Comparison of ENCODE assay signal across 8 mouse cellular contexts in genomic region chr12:73786909-73787308, GRCm38 (mm10).
DNase-seq lines count a peak whose midpoint lies in the region; ATAC-seq and TF ChIP-seq lines count a peak whose summit lies in the region.

No protein-coding gene starts in this region.

- peaks cover 39% of the 10 kb centered on the region for H3K4me1 ChIP-seq in limb, embryonic 13.5 days
- H3K4me1 ChIP-seq in limb, embryonic 10.5 days: peaks cover 11% of the 10 kb centered on the region
- H3K4me1 ChIP-seq in kidney, embryonic 15.5 days: peaks cover 15% of the 10 kb centered on the region
- no peaks in the 10 kb centered on the region for H3K4me1 ChIP-seq in midbrain, embryonic 14.5 days (ENCODE audit: control insufficient read depth, insufficient read depth, low read length)

- peak; percentile 91 for ATAC-seq in limb, embryonic 13.5 days (ENCODE audit: low FRiP score, low read depth)
- peak; percentile 58; the same call in 1 of the 2 replicates for ATAC-seq in kidney, embryonic 15.5 days (replicated peaks; ENCODE audit: low FRiP score)
- ATAC-seq in midbrain, embryonic 14.5 days (ENCODE audit: low FRiP score, low TSS enrichment): no peak
- ATAC-seq in activated CD4-positive, CD25-positive, alpha-beta regulatory T cell, adult 4 months: no peak

- no peak for DNase-seq in limb, embryonic 10.5 days (ENCODE audit: low spot score)
- DNase-seq in brain, adult 2 months (ENCODE audit: low read depth, low spot score): peak; percentile 88
- peak; percentile 91 for DNase-seq in gastrocnemius, adult 2 months
- peak; percentile 61 for DNase-seq in midbrain, embryonic 14.5 days
- no peak for DNase-seq in natural killer cell, adult 2 months (ENCODE audit: low spot score in 2 of 2)

- H3K36me3 ChIP-seq in limb, embryonic 13.5 days: no peaks in the 10 kb centered on the region
- H3K36me3 ChIP-seq in limb, embryonic 10.5 days: no peaks in the 10 kb centered on the region
- H3K36me3 ChIP-seq in kidney, embryonic 15.5 days: no peaks in the 10 kb centered on the region
- no peaks in the 10 kb centered on the region for H3K36me3 ChIP-seq in midbrain, embryonic 14.5 days (ENCODE audit: control insufficient read depth, insufficient read depth, low read length)

- intact Hi-C loops in gastrocnemius, adult 2 months (cut with DNase I): no loop called here

- H3K9ac ChIP-seq in limb, embryonic 13.5 days: no peak overlapping the region
- no peak overlapping the region for H3K9ac ChIP-seq in kidney, embryonic 15.5 days
- H3K9ac ChIP-seq in midbrain, embryonic 14.5 days (replicated peaks; ENCODE audit: low read length): no peak overlapping the region

- WGBS in limb, embryonic 13.5 days: 55% methylated on average over 8 of the region's 8 CpGs
- whole genome bisulfite sequencing in limb, embryonic 10.5 days: 91% methylated on average over 8 of the region's 8 CpGs
- 67% methylated on average over 8 of the region's 8 CpGs for WGBS in kidney, embryonic 15.5 days
- 81% methylated on average over 8 of the region's 8 CpGs for WGBS in midbrain, embryonic 14.5 days

- no peak for TF ChIP-seq CTCF in gastrocnemius, adult 2 months (IDR thresholded peaks at IDR 0.05)

- H3K4me3 ChIP-seq in limb, embryonic 13.5 days: no peak overlapping the region
- no peak overlapping the region for H3K4me3 ChIP-seq in limb, embryonic 10.5 days
- peak overlapping the region; percentile 30; the same call in 1 of the 2 replicates for H3K4me3 ChIP-seq in gastrocnemius, adult 2 months
- H3K4me3 ChIP-seq in kidney, embryonic 15.5 days (replicated peaks): no peak overlapping the region
- no peak overlapping the region for H3K4me3 ChIP-seq in midbrain, embryonic 14.5 days (replicated peaks; ENCODE audit: low read depth, low read length)

- no peaks in the 10 kb centered on the region for H3K9me3 ChIP-seq in limb, embryonic 13.5 days
- no peaks in the 10 kb centered on the region for H3K9me3 ChIP-seq in limb, embryonic 10.5 days (replicated peaks)
- no peaks in the 10 kb centered on the region for H3K9me3 ChIP-seq in kidney, embryonic 15.5 days (replicated peaks)
- no peaks in the 10 kb centered on the region for H3K9me3 ChIP-seq in midbrain, embryonic 14.5 days (ENCODE audit: control insufficient read depth, low read length)

- peak overlapping the region; percentile 63 for H3K27ac ChIP-seq in limb, embryonic 13.5 days
- no peak overlapping the region for H3K27ac ChIP-seq in limb, embryonic 10.5 days
- H3K27ac ChIP-seq in gastrocnemius, adult 2 months: peak overlapping the region; percentile 9; the same call in 1 of the 2 replicates
- H3K27ac ChIP-seq in kidney, embryonic 15.5 days: no peak overlapping the region
- no peak overlapping the region for H3K27ac ChIP-seq in midbrain, embryonic 14.5 days (replicated peaks; ENCODE audit: low read depth, low read length)

- peaks cover 1% of the 10 kb centered on the region; the same call in 1 of the 2 replicates for H3K27me3 ChIP-seq in limb, embryonic 13.5 days
- 0 out of 2 replicates have a peak, but pooled peaks cover 6% of the 10 kb centered on the region for H3K27me3 ChIP-seq in limb, embryonic 10.5 days (ENCODE audit: low read depth, poor library complexity, severe bottlenecking)
- no peaks in the 10 kb centered on the region for H3K27me3 ChIP-seq in kidney, embryonic 15.5 days
- no peaks in the 10 kb centered on the region for H3K27me3 ChIP-seq in midbrain, embryonic 14.5 days (ENCODE audit: control insufficient read depth, insufficient read depth, low read length)

- H3K4me2 ChIP-seq in limb, embryonic 13.5 days (replicated peaks): no peak overlapping the region
- no peak overlapping the region for H3K4me2 ChIP-seq in kidney, embryonic 15.5 days
- no peak overlapping the region for H3K4me2 ChIP-seq in midbrain, embryonic 14.5 days (ENCODE audit: low read length)

Comparison
In these comparisons a context has a peak if more than half of its experiments do, and no peak if none do; other contexts are left out.
1. H3K27ac ChIP-seq: peak in limb, embryonic 13.5 days (single experiment) and gastrocnemius, adult 2 months (single experiment); none in limb, embryonic 10.5 days (single experiment), kidney, embryonic 15.5 days (single experiment) and midbrain, embryonic 14.5 days (single experiment).
2. ATAC-seq: peak in limb, embryonic 13.5 days (single experiment) and kidney, embryonic 15.5 days (single experiment); none in midbrain, embryonic 14.5 days (single experiment) and activated CD4-positive, CD25-positive, alpha-beta regulatory T cell, adult 4 months (single experiment).
3. DNase-seq: peak in brain, adult 2 months (single experiment), gastrocnemius, adult 2 months (single experiment) and midbrain, embryonic 14.5 days (single experiment); none in limb, embryonic 10.5 days (single experiment) and natural killer cell, adult 2 months (0 of 2).